Mouse (Mus musculus) intestine, postnatal 0 days (tissue): Measurements from ENCODE around the gene Ncbp2. TPM values are rescaled to one million over a fixed set of nuclear protein-coding genes. Genes with fewer than 3 reads are reported as not detected.

Source experiments
- ATAC-seq: fragments of 200-750 bp; cut with Nextera tagmentation; 2 replicates; pipeline ENCODE4 v1.8.0; 2017; ENCODE audit warnings: mild to moderate bottlenecking, moderate TSS enrichment, moderate library complexity
- H3K27ac ChIP-seq: fragments of 300-500 bp; sonication (generic); 2 replicates; pipeline ENCODE4 v1.5.1; 2014; ENCODE audit warnings: mild to moderate bottlenecking, low read depth, low read length, moderate library complexity
- H3K27me3 ChIP-seq: fragments of 300-500 bp; sonication (generic); replicated peaks from 2 replicates; pipeline ENCODE4 v1.6.1; 2014; ENCODE audit warnings: low read length, mixed read lengths; ENCODE audit not compliant: control insufficient read depth, insufficient read depth
- H3K36me3 ChIP-seq: fragments of 300-500 bp; sonication (generic); 2 replicates; pipeline ENCODE4 v1.6.1; 2014; ENCODE audit warnings: mild to moderate bottlenecking, moderate library complexity; ENCODE audit not compliant: control insufficient read depth, insufficient read depth
- H3K4me1 ChIP-seq: fragments of 300-500 bp; sonication (generic); replicated peaks from 2 replicates; pipeline ENCODE4 v1.6.1; 2014; ENCODE audit warnings: antibody characterized with exemption, low read length, mixed read lengths; ENCODE audit not compliant: control insufficient read depth, insufficient read depth
- H3K4me2 ChIP-seq: fragments of 300-500 bp; sonication (generic); replicated peaks from 2 replicates; pipeline ENCODE4 v1.6.1; 2014; ENCODE audit warnings: low read depth, mild to moderate bottlenecking, moderate library complexity
- H3K4me3 ChIP-seq: fragments of 300-500 bp; sonication (generic); 2 replicates; pipeline ENCODE4 v1.5.1; 2014; ENCODE audit warnings: low read depth, low read length
- H3K9ac ChIP-seq: fragments of 300-500 bp; sonication (generic); 2 replicates; pipeline ENCODE4 v1.6.1; 2014; ENCODE audit warnings: mild to moderate bottlenecking, low read depth, low read length
- H3K9me3 ChIP-seq: fragments of 300-500 bp; sonication (generic); 2 replicates; pipeline ENCODE4 v1.6.1; 2016; ENCODE audit warnings: mixed run types; ENCODE audit not compliant: control insufficient read depth
- CTCF ChIP-seq: sonication (generic); IDR thresholded peaks from 2 replicates; pipeline ENCODE4 v1.5.1; 2016; ENCODE audit warnings: low read depth, mild to moderate bottlenecking, control low read depth, antibody characterized with exemption, moderate library complexity
- WGBS: fragments of 180-500 bp; shearing (Covaris S2); extraction: QIAGEN DNeasy Blood & Tissue Kit; methylation state at CpG from one replicate; pipeline ENCODE4 v1.1.7; 2014; 5-methylcytosine and 5-hydroxymethylcytosine counted together
- polyA plus RNA-seq: library from polyadenylated mRNA; unstranded; fragments of >200 nt; fragmentation: Nextera tagmentation; extraction: Ambion mirVana; gene quantifications from 2 replicates; pipeline ENCODE4 v1.2.1, GENCODE M21; 2015

The Ncbp2 gene
- polyA plus RNA-seq, 1 experiment from 2014 or later = 28.4 TPM

GRCm38 (mm10) chr16:31933751-31934549, 14.4 kb upstream of the Ncbp2 start, which contains the start of gene Pigz:
Gene Pigz, plus strand, starts transcription at chr16:31933851.
- H3K36me3 ChIP-seq = no peaks in the 10 kb centered on the region
- peak within 1 kb of the TSS; percentile 46 for H3K4me3 ChIP-seq
- H3K4me1 ChIP-seq = 0 out of 2 replicates have a peak, but pooled peaks cover 4% of the 10 kb centered on the region
- H3K27me3 ChIP-seq = peaks cover 24% of the 10 kb centered on the region
- 11% methylated on average over 42 of the region's 42 CpGs for WGBS
- peak within 1 kb of the TSS; percentile 88 for H3K4me2 ChIP-seq
- no peak within 1 kb of the TSS for H3K27ac ChIP-seq
- no peak within 1 kb of the TSS; the same call in 1 of the 2 replicates for H3K9ac ChIP-seq
- peak; percentile 51; the same call in 1 of the 2 replicates for ATAC-seq
- TF ChIP-seq CTCF = no peak
- no peaks in the 10 kb centered on the region for H3K9me3 ChIP-seq

DNA sequence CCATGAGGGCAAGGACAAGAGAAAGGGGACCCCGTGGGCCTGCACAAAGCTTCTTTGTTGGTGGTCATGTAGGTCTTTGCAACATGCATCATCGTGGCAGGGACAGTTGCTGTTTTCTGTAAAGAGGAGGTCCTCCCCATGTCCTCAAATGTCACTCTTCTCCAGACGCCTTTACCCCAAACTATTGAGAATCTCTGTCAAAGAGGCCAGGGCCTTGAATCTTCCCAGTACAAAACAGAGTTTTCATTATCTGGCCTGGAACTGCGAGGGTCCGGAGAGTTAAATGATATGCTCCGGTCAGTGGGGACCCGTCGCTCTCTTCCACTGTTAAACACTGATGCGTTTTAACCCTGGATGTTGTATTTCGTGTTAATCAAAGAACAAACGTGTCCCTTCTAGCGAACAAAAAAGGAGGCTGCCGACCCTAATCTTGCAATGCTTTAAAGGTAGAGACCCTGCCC, 13.7 kb upstream of the Ncbp2 start:
- no peak overlapping the region for H3K4me3 ChIP-seq
- no peak overlapping the region for H3K27ac ChIP-seq
- no peaks in the 10 kb centered on the region for H3K9me3 ChIP-seq
- no peak overlapping the region for H3K9ac ChIP-seq
- peaks cover 24% of the 10 kb centered on the region for H3K27me3 ChIP-seq
- no peak for ATAC-seq
- 35% methylated on average over 13 of the region's 13 CpGs for WGBS
- 0 out of 2 replicates have a peak, but pooled peaks cover 4% of the 10 kb centered on the region for H3K4me1 ChIP-seq
- TF ChIP-seq CTCF = no peak
- no peaks in the 10 kb centered on the region for H3K36me3 ChIP-seq
- no peak overlapping the region for H3K4me2 ChIP-seq

DNA sequence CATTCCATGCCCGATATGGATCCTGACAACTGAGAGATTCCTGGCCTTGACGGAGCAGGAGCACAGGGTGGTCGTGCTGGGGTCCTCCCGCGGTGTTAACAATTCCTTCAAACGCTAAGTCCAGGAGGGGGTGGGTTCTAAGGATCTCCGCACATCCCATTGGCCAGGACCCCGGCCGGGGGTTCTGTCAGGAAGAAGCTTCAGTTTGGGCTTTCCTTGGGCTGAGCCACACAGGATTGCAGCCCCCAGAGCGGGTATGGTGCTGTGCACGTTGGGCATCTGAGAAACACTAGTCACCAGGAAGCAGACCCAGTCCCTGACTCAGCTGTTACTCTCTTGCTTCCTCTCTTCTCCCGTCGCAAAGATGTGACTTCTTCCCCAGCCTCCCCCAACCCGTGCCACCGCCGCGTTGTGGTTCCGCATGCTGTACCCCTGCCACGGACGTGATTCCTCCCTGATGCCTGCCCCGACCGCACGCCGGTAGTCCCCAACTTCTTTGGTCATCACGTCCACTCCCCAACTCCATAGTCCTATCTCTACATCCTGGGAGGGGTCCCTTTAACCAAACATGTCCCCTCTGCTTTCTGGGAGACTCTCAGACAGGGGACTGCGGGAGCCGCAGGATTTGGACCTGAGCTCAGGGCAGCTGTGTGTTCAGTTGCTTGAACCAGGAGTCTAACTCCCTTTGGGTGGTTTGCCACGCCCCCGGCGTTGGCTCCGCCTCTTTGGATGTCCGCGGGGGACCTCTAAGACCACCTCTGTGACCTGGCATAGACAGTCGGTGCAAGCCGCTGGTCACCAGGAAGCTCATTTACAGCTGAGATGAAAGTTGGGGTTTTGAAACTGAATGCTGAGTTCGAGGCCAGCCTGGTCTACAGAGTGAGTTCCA, 13.0 kb upstream of the Ncbp2 start:
- WGBS = 9% methylated on average over 36 of the region's 36 CpGs
- peak overlapping the region; percentile 47 for H3K4me2 ChIP-seq
- H3K36me3 ChIP-seq = no peaks in the 10 kb centered on the region
- ATAC-seq = no peak
- TF ChIP-seq CTCF = no peak
- peaks cover 24% of the 10 kb centered on the region for H3K27me3 ChIP-seq
- no peak overlapping the region for H3K9ac ChIP-seq
- no peak overlapping the region for H3K27ac ChIP-seq
- H3K9me3 ChIP-seq = no peaks in the 10 kb centered on the region
- H3K4me1 ChIP-seq = 0 out of 2 replicates have a peak, but pooled peaks cover 4% of the 10 kb centered on the region
- peak overlapping the region; percentile 13; the same call in 1 of the 2 replicates for H3K4me3 ChIP-seq

GRCm38 (mm10) chr16:31936568-31936967, 11.7 kb upstream of the Ncbp2 start:
- H3K9ac ChIP-seq = no peak overlapping the region
- no peak overlapping the region for H3K4me3 ChIP-seq
- no peak for ATAC-seq
- peak; percentile 25 for TF ChIP-seq CTCF
- H3K4me1 ChIP-seq = 0 out of 2 replicates have a peak, but pooled peaks cover 4% of the 10 kb centered on the region
- no peak overlapping the region for H3K27ac ChIP-seq
- no peak overlapping the region for H3K4me2 ChIP-seq
- H3K36me3 ChIP-seq = no peaks in the 10 kb centered on the region
- WGBS = 89% methylated on average over 4 of the region's 4 CpGs
- H3K9me3 ChIP-seq = no peaks in the 10 kb centered on the region
- peaks cover 24% of the 10 kb centered on the region for H3K27me3 ChIP-seq

DNA sequence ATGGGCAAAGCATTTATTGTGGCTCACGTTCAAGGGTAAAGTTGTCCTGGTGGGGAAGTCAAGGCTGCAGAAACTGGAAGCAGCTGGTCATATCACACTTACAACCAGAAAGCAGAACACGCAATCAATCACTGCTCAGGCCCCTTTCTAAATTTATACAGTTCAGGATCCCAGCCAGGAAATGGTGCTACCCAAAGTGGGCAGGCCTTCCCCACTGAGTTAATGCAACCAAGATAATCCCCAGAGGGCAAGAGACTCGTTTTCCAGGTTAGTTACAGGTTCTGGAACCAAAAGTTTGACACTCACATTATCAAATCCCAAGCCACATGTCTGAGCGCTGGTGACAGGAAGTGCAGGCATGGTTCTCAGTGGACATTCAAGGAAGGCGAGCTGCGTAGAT, 9.5 kb upstream of the Ncbp2 start:
- 71% methylated on average over 6 of the region's 6 CpGs for WGBS
- peaks cover 21% of the 10 kb centered on the region for H3K27me3 ChIP-seq
- TF ChIP-seq CTCF = no peak

DNA sequence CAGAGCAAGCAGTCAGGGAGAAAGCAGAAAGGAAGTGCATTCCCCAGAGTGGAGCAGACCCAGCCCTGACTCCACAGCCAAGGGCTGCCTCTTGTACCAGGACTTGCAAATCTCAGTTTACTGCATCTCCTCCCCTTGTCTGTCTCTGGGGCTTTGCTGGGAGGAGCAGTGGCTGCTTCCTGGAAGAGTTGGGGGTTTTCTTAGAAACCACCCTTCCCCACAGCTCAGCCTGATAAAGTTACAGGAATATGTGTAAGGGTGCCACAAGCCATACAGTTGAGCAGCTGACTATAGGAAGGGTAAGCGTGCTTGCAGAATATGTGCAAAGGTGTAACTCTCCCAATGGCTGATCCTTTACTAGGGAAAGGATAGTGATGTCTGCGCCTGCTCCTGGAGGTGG, 7.7 kb upstream of the Ncbp2 start:
- 0 out of 2 replicates have a peak, but pooled peaks cover 9% of the 10 kb centered on the region for H3K36me3 ChIP-seq
- peaks cover 7% of the 10 kb centered on the region for H3K27me3 ChIP-seq
- 67% methylated on average over 2 of the region's 2 CpGs for WGBS
- H3K4me3 ChIP-seq = no peak overlapping the region
- H3K9ac ChIP-seq = no peak overlapping the region
- no peak overlapping the region for H3K4me2 ChIP-seq
- H3K9me3 ChIP-seq = no peaks in the 10 kb centered on the region
- TF ChIP-seq CTCF = no peak
- H3K4me1 ChIP-seq = no peaks in the 10 kb centered on the region
- H3K27ac ChIP-seq = no peak overlapping the region
- ATAC-seq = no peak

More for the DNA sequence above, 9.5 kb upstream of the Ncbp2 start:
- no peak overlapping the region for H3K4me3 ChIP-seq
- H3K4me1 ChIP-seq = 0 out of 2 replicates have a peak, but pooled peaks cover 3% of the 10 kb centered on the region
- no peak overlapping the region for H3K9ac ChIP-seq
- H3K27ac ChIP-seq = no peak overlapping the region
- H3K9me3 ChIP-seq = no peaks in the 10 kb centered on the region
- ATAC-seq = no peak
- no peak overlapping the region for H3K4me2 ChIP-seq
- H3K36me3 ChIP-seq = no peaks in the 10 kb centered on the region
